Mouse (Mus musculus) liver, embryonic 14.5 days (tissue): ENCODE measurements at regions not wholly inside any gene's neighbourhood (a gene's known extent, or its start where the extent isn't known, plus 50 kb on each side); places are given as distances from the start of the nearest gene placed in this dataset.
"Not testable (repeated sequence)": the region's sequence is repeated elsewhere in the genome, so short reads cannot be mapped to it uniquely, and the experiment has no call there.

ENCODE experiments used
- ATAC-seq: fragments of 200-750 bp; cut with Nextera tagmentation; 2 replicates; pipeline ENCODE4 v1.8.0; 2017; ENCODE audit warnings: moderate number of reproducible peaks, mild to moderate bottlenecking, moderate library complexity; ENCODE audit not compliant: insufficient read depth
- DNase-seq, 3 experiments: peaks; one replicate each; pipeline ENCODE4 v3.0.0-alpha.2; 2012 to 2013; ENCODE audit warnings: low read depth in 3 of 3, low spot score in 3 of 3
- H3K27ac ChIP-seq: fragments of 300-500 bp; sonication (generic); 2 replicates; pipeline ENCODE4 v1.5.1; 2014; ENCODE audit warnings: moderate library complexity, mild to moderate bottlenecking, control low read depth, inconsistent platforms
- H3K27me3 ChIP-seq: fragments of 300-500 bp; sonication (generic); 2 replicates; pipeline ENCODE4 v1.6.1; 2014; ENCODE audit warnings: mild to moderate bottlenecking, low read length, moderate library complexity; ENCODE audit not compliant: control insufficient read depth, insufficient read depth
- H3K36me3 ChIP-seq: fragments of 300-500 bp; sonication (generic); replicated peaks from 2 replicates; pipeline ENCODE4 v1.6.1; 2014; ENCODE audit warnings: low read depth; ENCODE audit not compliant: control insufficient read depth, insufficient read depth
- H3K4me1 ChIP-seq, 2 experiments: fragments of 200-500 bp in 1 of 2; fragments of 300-500 bp in 1 of 2; sonication (generic) in 1 of 2; replicated peaks; 2 replicates each; pipeline ENCODE4 v1.6.1; 2012 to 2014; ENCODE audit warnings: antibody characterized with exemption in 1 of 2, inconsistent platforms in 1 of 2, low read length in 1 of 2; ENCODE audit not compliant: control insufficient read depth in 2 of 2, insufficient read depth in 2 of 2
- H3K4me2 ChIP-seq: fragments of 300-500 bp; sonication (generic); 2 replicates; pipeline ENCODE4 v1.6.1; 2014; ENCODE audit warnings: low read depth, mild to moderate bottlenecking, control low read depth, moderate library complexity
- H3K4me3 ChIP-seq, 2 experiments: fragments of 200-500 bp in 1 of 2; fragments of 300-500 bp in 1 of 2; sonication (generic) in 1 of 2; 2 replicates each; pipeline ENCODE4 v1.5.1; 2012 to 2014; ENCODE audit warnings: low read depth in 2 of 2, low read length in 2 of 2, mild to moderate bottlenecking in 2 of 2, control low read depth in 1 of 2, inconsistent platforms in 1 of 2, moderate library complexity in 1 of 2; ENCODE audit not compliant: insufficient read depth in 1 of 2
- H3K9ac ChIP-seq: fragments of 300-500 bp; sonication (generic); replicated peaks from 2 replicates; pipeline ENCODE4 v1.6.1; 2014; ENCODE audit warnings: mild to moderate bottlenecking, control low read depth, moderate library complexity
- H3K9me3 ChIP-seq: fragments of 300-500 bp; sonication (generic); 2 replicates; pipeline ENCODE4 v1.6.1; 2016; ENCODE audit warnings: low read length, mixed read lengths; ENCODE audit not compliant: control insufficient read depth
- CTCF ChIP-seq: IDR thresholded peaks from 2 replicates; pipeline ENCODE4 v1.5.1; 2016; ENCODE audit warnings: antibody characterized with exemption, low read depth, control low read depth
- EP300 ChIP-seq: IDR thresholded peaks from 2 replicates; pipeline ENCODE4 v1.6.1; 2016; ENCODE audit warnings: antibody characterized with exemption, low read depth
- WGBS: fragments of 180-500 bp; shearing (Covaris S2); extraction: QIAGEN DNeasy Blood & Tissue Kit; methylation state at CpG from one replicate; pipeline ENCODE4 v1.1.7; 2014; ENCODE audit not compliant: insufficient replicate concordance; 5-methylcytosine and 5-hydroxymethylcytosine counted together

DNA sequence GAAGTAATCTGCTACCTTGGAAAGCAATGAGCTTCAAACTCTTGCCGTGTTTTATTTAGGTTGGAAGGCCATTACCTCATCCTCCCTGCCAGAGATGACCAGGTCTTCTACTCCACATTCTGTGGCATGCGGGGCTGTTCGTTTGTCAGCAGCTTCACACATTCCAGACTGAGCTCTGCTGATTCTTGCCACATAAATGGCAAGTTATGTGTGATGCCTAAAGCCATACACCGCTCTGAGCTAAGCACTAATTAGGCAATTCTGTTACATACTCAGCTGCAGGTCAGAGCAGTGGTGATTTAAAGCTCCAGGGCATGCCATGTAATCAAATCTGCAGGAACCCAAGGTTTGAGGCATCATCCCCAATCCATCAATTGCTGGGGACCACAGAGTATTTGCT lies 106.8 kb upstream of the Mad2l1 start:
- no peak for ATAC-seq
- H3K27me3 ChIP-seq, result no peaks in the 10 kb centered on the region
- H3K4me2 ChIP-seq, result no peak overlapping the region
- no peak for DNase-seq
- no peaks in the 10 kb centered on the region for H3K36me3 ChIP-seq
- TF ChIP-seq EP300 (no peak), CTCF (no peak)
- H3K27ac ChIP-seq, result no peak overlapping the region
- no peaks in the 10 kb centered on the region for H3K9me3 ChIP-seq
- no peaks in the 10 kb centered on the region for H3K4me1 ChIP-seq
- no peak overlapping the region for H3K4me3 ChIP-seq
- H3K9ac ChIP-seq, result no peak overlapping the region
- 47% methylated on average over 4 of the region's 4 CpGs for WGBS

DNA sequence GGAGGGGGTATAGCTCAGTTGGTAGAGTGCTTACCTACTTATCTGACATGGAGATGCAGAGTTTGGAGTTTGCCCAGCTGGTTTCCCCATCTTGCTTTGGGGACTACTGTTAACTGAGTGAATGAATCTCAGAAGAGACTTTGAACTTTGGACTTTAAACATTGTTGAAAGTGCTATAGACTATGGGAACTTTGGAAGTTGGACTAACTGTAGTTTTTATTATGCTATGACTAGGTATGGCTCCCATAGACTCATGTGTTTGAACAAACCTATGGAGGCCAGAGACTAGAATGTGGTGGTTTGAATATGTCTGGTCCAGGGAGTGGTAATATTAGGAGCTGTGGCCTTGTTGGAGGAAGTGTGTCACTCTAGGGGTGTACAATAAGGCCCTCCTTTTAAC lies 84.8 kb upstream of the Mad2l1 start:
- not testable (repeated sequence) for H3K27ac ChIP-seq

GRCm38 (mm10) chr6:66458172-66458571 lies 77.0 kb upstream of the Mad2l1 start:
- ATAC-seq (no peak), DNase-seq (no peak)
- no peak for TF ChIP-seq EP300
- TF ChIP-seq CTCF, result no peak
- Histone ChIP-seq H3K4me3 (no peak overlapping the region), H3K27ac (no peak overlapping the region), H3K4me2 (no peak overlapping the region), H3K4me1 (no peaks in the 10 kb centered on the region), H3K9me3 (no peaks in the 10 kb centered on the region), H3K9ac (no peak overlapping the region), H3K36me3 (no peaks in the 10 kb centered on the region), H3K27me3 (no peaks in the 10 kb centered on the region)
- WGBS, result 74% methylated on average over 3 of the region's 3 CpGs

More for the DNA sequence above, 84.8 kb upstream of the Mad2l1 start:
- DNase-seq, H3K4me2 ChIP-seq, H3K4me1 ChIP-seq, H3K4me3 ChIP-seq, ATAC-seq, H3K36me3 ChIP-seq, H3K27me3 ChIP-seq, H3K9ac ChIP-seq, H3K9me3 ChIP-seq: not testable (repeated sequence)

GRCm38 (mm10) chr6:66464540-66464939 lies 70.7 kb upstream of the Mad2l1 start:
- Histone ChIP-seq H3K27ac (no peak overlapping the region), H3K9me3 (no peaks in the 10 kb centered on the region), H3K27me3 (no peaks in the 10 kb centered on the region), H3K4me2 (no peak overlapping the region), H3K4me3 (no peak overlapping the region), H3K36me3 (no peaks in the 10 kb centered on the region), H3K4me1 (no peaks in the 10 kb centered on the region), H3K9ac (no peak overlapping the region)
- no peak for TF ChIP-seq EP300
- no peak for TF ChIP-seq CTCF
- DNase-seq (no peak), ATAC-seq (no peak)
- 60% methylated on average over 4 of the region's 5 CpGs for WGBS

DNA sequence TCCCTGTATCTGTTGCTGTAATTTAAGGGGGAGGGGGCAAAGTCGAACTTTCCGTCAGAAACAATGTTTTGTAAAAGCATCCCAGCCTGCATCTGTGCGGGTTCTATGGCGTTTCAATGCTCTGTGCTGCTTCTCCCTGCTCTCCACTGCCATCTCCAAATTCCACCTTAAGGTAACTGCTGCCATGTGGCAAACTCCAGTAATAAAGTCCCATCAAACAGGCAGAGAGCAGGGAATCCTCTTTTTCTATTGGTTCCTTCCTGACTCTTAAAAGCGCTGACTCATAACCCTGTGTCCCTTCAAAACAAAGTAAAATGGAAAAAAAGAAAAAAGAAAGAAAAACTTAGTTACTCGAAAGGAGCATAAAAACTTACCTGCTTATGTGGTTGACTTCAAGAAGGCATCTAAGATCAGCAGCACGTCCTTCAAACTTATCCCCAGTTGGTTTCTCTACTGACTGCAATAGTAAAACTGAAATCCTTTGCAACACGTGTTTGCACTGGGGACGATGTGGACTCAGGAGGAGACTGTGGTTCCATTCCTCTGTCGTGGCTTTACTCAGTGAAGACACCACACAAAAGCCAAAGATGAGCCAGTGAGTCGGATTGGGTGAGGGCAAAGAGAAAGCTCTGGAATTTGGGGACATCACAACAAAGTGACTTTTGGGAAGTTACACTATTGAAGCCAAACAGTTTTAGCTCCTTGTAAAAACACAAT lies 69.9 kb upstream of the Mad2l1 start:
- Histone ChIP-seq H3K27me3 (no peaks in the 10 kb centered on the region), H3K4me2 (no peak overlapping the region), H3K4me1 (no peaks in the 10 kb centered on the region), H3K4me3 (no peak overlapping the region), H3K9me3 (no peaks in the 10 kb centered on the region), H3K27ac (no peak overlapping the region), H3K36me3 (no peaks in the 10 kb centered on the region), H3K9ac (no peak overlapping the region)
- ATAC-seq, result no peak
- no peak for DNase-seq
- TF ChIP-seq EP300, result no peak
- no peak for TF ChIP-seq CTCF
- WGBS, result 48% methylated on average over 11 of the region's 11 CpGs
